Mouse (Mus musculus) CH12.LX (cell line): ENCODE data around the gene Cdh4.

Source experiments
- CHD1 ChIP-seq: IDR thresholded peaks from 2 replicates; pipeline ENCODE4 v1.6.1; 2012; ENCODE audit warnings: low read depth, low read length, improper control_type of control experiment, inconsistent platforms
- CTCF ChIP-seq, 2 experiments: IDR thresholded peaks in 1 of 2; conservative IDR thresholded peaks in 1 of 2; 2 replicates each; pipeline ENCODE4 v1.5.1; 2011 to 2012; ENCODE audit warnings: low read depth in 2 of 2, low read length in 2 of 2, improper control_type of control experiment in 1 of 2, inconsistent platforms in 1 of 2, mild to moderate bottlenecking in 1 of 2, moderate library complexity in 1 of 2
- GABPA ChIP-seq: IDR thresholded peaks from 2 replicates; pipeline ENCODE4 v1.6.1; 2012; ENCODE audit warnings: low read depth, low read length, improper control_type of control experiment, inconsistent platforms; ENCODE audit not compliant: insufficient replicate concordance
- HCFC1 ChIP-seq: IDR thresholded peaks from 2 replicates; pipeline ENCODE4 v1.6.1; 2012; ENCODE audit warnings: low read depth, mild to moderate bottlenecking, inconsistent platforms, low read length, improper control_type of control experiment
- MAZ ChIP-seq: IDR thresholded peaks from 2 replicates; pipeline ENCODE4 v1.6.1; 2012; ENCODE audit warnings: low read depth, mild to moderate bottlenecking, inconsistent platforms, low read length, improper control_type of control experiment, moderate library complexity
- PAX5 ChIP-seq: IDR thresholded peaks from 2 replicates; pipeline ENCODE4 v1.6.1; 2012; ENCODE audit warnings: low read length, inconsistent platforms, mixed read lengths
- RAD21 ChIP-seq: IDR thresholded peaks from 2 replicates; pipeline ENCODE4 v1.6.1; 2011; ENCODE audit warnings: low read depth, mild to moderate bottlenecking, low read length, improper control_type of control experiment, moderate library complexity
- USF1 ChIP-seq: IDR thresholded peaks from 2 replicates; pipeline ENCODE4 v1.6.1; 2014; ENCODE audit warnings: low read depth, mild to moderate bottlenecking, inconsistent platforms, low read length, improper control_type of control experiment
- ZC3H11A ChIP-seq: IDR thresholded peaks from 2 replicates; pipeline ENCODE4 v1.6.1; 2012; ENCODE audit warnings: low read depth, mild to moderate bottlenecking, inconsistent platforms, low read length, improper control_type of control experiment
- ZNF384 ChIP-seq: IDR thresholded peaks from 2 replicates; pipeline ENCODE4 v1.6.1; 2012; ENCODE audit warnings: low read depth, low read length, improper control_type of control experiment, inconsistent platforms

- TF ChIP-seq MAZ, result no peak
- no peak for TF ChIP-seq ZNF384
- no peak for TF ChIP-seq PAX5
- no peak for TF ChIP-seq RAD21
- TF ChIP-seq CHD1, result no peak
- no peak for TF ChIP-seq CTCF (conservative IDR thresholded peaks at IDR 0.05 in 1 of 2, IDR thresholded peaks at IDR 0.05 in 1 of 2; ENCODE audit: low read depth in 2 of 2, low read length in 2 of 2)
- no peak for TF ChIP-seq HCFC1
- no peak for TF ChIP-seq GABPA
- no peak for TF ChIP-seq ZC3H11A
- TF ChIP-seq USF1, result no peak
Measured at GRCm38 (mm10) chr2:179539532-179540245, 97.5 kb downstream of the Cdh4 start.
